Mouse (Mus musculus) forebrain, embryonic 10.5 days (tissue): Measurements from ENCODE around the gene Med29. TPM values are rescaled to one million over a fixed set of nuclear protein-coding genes. Genes with fewer than 3 reads are reported as not detected.

Experiments
- DNase-seq: peaks from one replicate; pipeline ENCODE4 v3.0.0-alpha.2; 2017; ENCODE audit warnings: low spot score; ENCODE audit errors: extremely low spot score
- H3K27ac ChIP-seq: fragments of 300-500 bp; sonication (generic); 2 replicates; pipeline ENCODE4 v1.5.1; 2016; ENCODE audit warnings: mild to moderate bottlenecking
- H3K27me3 ChIP-seq: fragments of 300-500 bp; sonication (generic); 2 replicates; pipeline ENCODE4 v1.6.1; 2016; ENCODE audit warnings: mild to moderate bottlenecking; ENCODE audit not compliant: poor library complexity, severe bottlenecking
- H3K36me3 ChIP-seq: fragments of 300-500 bp; sonication (generic); replicated peaks from 2 replicates; pipeline ENCODE4 v1.6.1; 2016; ENCODE audit warnings: mild to moderate bottlenecking, moderate library complexity
- H3K4me1 ChIP-seq: fragments of 300-500 bp; sonication (generic); 2 replicates; pipeline ENCODE4 v1.6.1; 2016
- H3K4me3 ChIP-seq: fragments of 300-500 bp; sonication (generic); 2 replicates; pipeline ENCODE4 v1.5.1; 2016; ENCODE audit warnings: mild to moderate bottlenecking, moderate library complexity
- H3K9me3 ChIP-seq: fragments of 300-500 bp; sonication (generic); 2 replicates; pipeline ENCODE4 v1.6.1; 2016; ENCODE audit warnings: mild to moderate bottlenecking, moderate library complexity
- WGBS: fragments of 180-500 bp; shearing (Covaris S2); methylation state at CpG from one replicate; pipeline ENCODE4 v1.1.7; 2016; 5-methylcytosine and 5-hydroxymethylcytosine counted together
- polyA plus RNA-seq: library from polyadenylated mRNA; unstranded; fragments of >200 nt; fragmentation: Nextera tagmentation; extraction: Ambion mirVana; gene quantifications from 2 replicates; pipeline ENCODE4 v1.2.1, GENCODE M21; 2016

The Med29 gene
- polyA plus RNA-seq, 1 experiment from 2014 or later: 60.6 TPM

GRCm38 (mm10) chr7:28378769-28379651, 13.5 kb downstream of the Med29 start:
- Histone ChIP-seq H3K4me3 (peak overlapping the region; percentile 69), H3K27me3 (peaks cover 14% of the 10 kb centered on the region), H3K4me1 (peaks cover 91% of the 10 kb centered on the region), H3K27ac (peak overlapping the region; percentile 90), H3K36me3 (peaks cover 9% of the 10 kb centered on the region), H3K9me3 (no peaks in the 10 kb centered on the region)
- peak; percentile 81 for DNase-seq
- WGBS: under 1% methylated on average over 53 of the region's 53 CpGs

GRCm38 (mm10) chr7:28378066-28378690, 14.3 kb downstream of the Med29 start:
- DNase-seq: no peak
- WGBS: 53% methylated on average over 32 of the region's 32 CpGs
- no peaks in the 10 kb centered on the region for H3K9me3 ChIP-seq
- peaks cover 92% of the 10 kb centered on the region for H3K4me1 ChIP-seq
- H3K4me3 ChIP-seq: peak overlapping the region; percentile 69
- H3K27ac ChIP-seq: peak overlapping the region; percentile 90
- H3K36me3 ChIP-seq: peaks cover 9% of the 10 kb centered on the region
- peaks cover 14% of the 10 kb centered on the region for H3K27me3 ChIP-seq

- H3K4me3 ChIP-seq: peak overlapping the region; percentile 69
- H3K27ac ChIP-seq: peak overlapping the region; percentile 90; the same call in 1 of the 2 replicates
- 78% methylated on average over 18 of the region's 18 CpGs for WGBS
- no peaks in the 10 kb centered on the region for H3K9me3 ChIP-seq
- DNase-seq: no peak
- H3K4me1 ChIP-seq: peaks cover 85% of the 10 kb centered on the region
- peaks cover 14% of the 10 kb centered on the region for H3K27me3 ChIP-seq
- peaks cover 9% of the 10 kb centered on the region for H3K36me3 ChIP-seq
These were observed 15.1 kb downstream of the Med29 start for GRCm38 (mm10) chr7:28377190-28378065.

GRCm38 (mm10) chr7:28376011-28376771, 16.3 kb downstream of the Med29 start:
- no peaks in the 10 kb centered on the region for H3K9me3 ChIP-seq
- peak; percentile 55 for DNase-seq
- peaks cover 74% of the 10 kb centered on the region for H3K4me1 ChIP-seq

GRCm38 (mm10) chr7:28375176-28375921, 17.2 kb downstream of the Med29 start:
- H3K27ac ChIP-seq: peak overlapping the region; percentile 90
- H3K27me3 ChIP-seq: peaks cover 14% of the 10 kb centered on the region
- H3K4me1 ChIP-seq: peaks cover 74% of the 10 kb centered on the region
- peak; percentile 90 for DNase-seq
- peaks cover 11% of the 10 kb centered on the region for H3K36me3 ChIP-seq
- WGBS: under 1% methylated on average over 36 of the region's 36 CpGs
- no peaks in the 10 kb centered on the region for H3K9me3 ChIP-seq
- H3K4me3 ChIP-seq: peak overlapping the region; percentile 69

More at GRCm38 (mm10) chr7:28376011-28376771, 16.3 kb downstream of the Med29 start:
- Histone ChIP-seq H3K36me3 (peaks cover 9% of the 10 kb centered on the region), H3K4me3 (peak overlapping the region; percentile 69), H3K27me3 (peaks cover 14% of the 10 kb centered on the region), H3K27ac (peak overlapping the region; percentile 90)
- 2% methylated on average over 30 of the region's 30 CpGs for WGBS

GRCm38 (mm10) chr7:28374647-28375046, 17.9 kb downstream of the Med29 start:
- Histone ChIP-seq H3K4me3 (peak overlapping the region; percentile 69), H3K4me1 (peaks cover 74% of the 10 kb centered on the region)
- WGBS: 89% methylated on average over 10 of the region's 10 CpGs

GRCm38 (mm10) chr7:28373891-28374495, 18.5 kb downstream of the Med29 start:
- Histone ChIP-seq H3K27me3 (peaks cover 14% of the 10 kb centered on the region), H3K9me3 (no peaks in the 10 kb centered on the region), H3K4me1 (peaks cover 74% of the 10 kb centered on the region), H3K4me3 (0 out of 2 replicates have a peak overlapping the region, but pooled peaks have one; percentile 5), H3K27ac (peak overlapping the region; percentile 90; the same call in 1 of the 2 replicates), H3K36me3 (peaks cover 25% of the 10 kb centered on the region)
- DNase-seq: no peak
- 80% methylated on average over 7 of the region's 7 CpGs for WGBS

More at GRCm38 (mm10) chr7:28374647-28375046, 17.9 kb downstream of the Med29 start:
- no peaks in the 10 kb centered on the region for H3K9me3 ChIP-seq
- peaks cover 14% of the 10 kb centered on the region for H3K27me3 ChIP-seq
- peaks cover 18% of the 10 kb centered on the region for H3K36me3 ChIP-seq
- H3K27ac ChIP-seq: peak overlapping the region; percentile 90
- DNase-seq: no peak

- peak overlapping the region; percentile 98 for H3K27ac ChIP-seq
- peaks cover 72% of the 10 kb centered on the region for H3K4me1 ChIP-seq
- H3K36me3 ChIP-seq: peaks cover 32% of the 10 kb centered on the region
- H3K9me3 ChIP-seq: no peaks in the 10 kb centered on the region
- DNase-seq: peak; percentile 78
- H3K4me3 ChIP-seq: peak overlapping the region; percentile 90
- peaks cover 11% of the 10 kb centered on the region for H3K27me3 ChIP-seq
- under 1% methylated on average over 9 of the region's 9 CpGs for WGBS
These were observed 19.4 kb downstream of the Med29 start for GRCm38 (mm10) chr7:28373131-28373581.

- Histone ChIP-seq H3K36me3 (peaks cover 32% of the 10 kb centered on the region), H3K4me3 (peak within 1 kb of the TSS; percentile 90), H3K9me3 (no peaks in the 10 kb centered on the region), H3K27me3 (peaks cover 4% of the 10 kb centered on the region), H3K4me1 (peaks cover 69% of the 10 kb centered on the region), H3K27ac (peak within 1 kb of the TSS; percentile 98)
- peak; percentile 98 for DNase-seq
- WGBS: under 1% methylated on average over 66 of the region's 66 CpGs
These were observed 20.0 kb downstream of the Med29 start, which contains the start of gene Plekhg2 for GRCm38 (mm10) chr7:28372251-28373108. Gene Plekhg2, minus strand, starts transcription at chr7:28372599.

GRCm38 (mm10) chr7:28371514-28371989, 21.0 kb downstream of the Med29 start:
- peaks cover 40% of the 10 kb centered on the region for H3K36me3 ChIP-seq
- no peaks in the 10 kb centered on the region for H3K9me3 ChIP-seq
- H3K27me3 ChIP-seq: no peaks in the 10 kb centered on the region
- H3K27ac ChIP-seq: peak overlapping the region; percentile 98
- DNase-seq: peak; percentile 63
- under 1% methylated on average over 39 of the region's 43 CpGs for WGBS
- H3K4me1 ChIP-seq: peaks cover 60% of the 10 kb centered on the region
- H3K4me3 ChIP-seq: peak overlapping the region; percentile 90
